Mouse (Mus musculus) lung, adult 18-20 months (tissue): Measurements from ENCODE around the gene Ube2e1.

Experiments
- DNase-seq, 2 experiments: peaks; one replicate each; pipeline ENCODE4 v3.0.0; 2022; ENCODE audit warnings: mixed read lengths in 2 of 2

The Ube2e1 gene

DNA sequence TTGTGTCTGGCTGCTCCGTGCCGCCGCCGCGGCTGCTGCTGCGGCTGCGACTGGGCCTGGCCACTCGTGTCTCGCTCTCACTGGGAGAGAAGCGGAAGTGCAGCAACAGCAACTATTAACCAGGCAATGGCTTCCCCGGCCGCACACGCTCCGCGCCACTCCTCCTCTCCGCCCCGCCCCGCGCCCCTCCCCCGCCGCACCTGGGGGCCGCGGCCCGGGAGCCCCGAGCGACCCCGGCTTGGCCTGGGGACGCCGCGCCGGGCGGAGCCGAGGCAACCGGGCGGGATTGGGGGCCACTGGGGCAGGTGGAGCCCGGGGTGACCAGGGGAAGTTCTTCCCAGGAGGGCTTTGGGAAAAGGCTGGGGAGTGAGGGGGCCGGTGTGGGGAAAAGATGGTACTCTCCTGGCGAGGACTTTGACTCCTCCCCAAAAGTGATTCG lies at the start of gene Ube2e1:
Gene Ube2e1, minus strand, starts transcription at position 167 of the 439 bp plus-strand sequence.
- peak; percentile 76 to 77 for DNase-seq

DNA sequence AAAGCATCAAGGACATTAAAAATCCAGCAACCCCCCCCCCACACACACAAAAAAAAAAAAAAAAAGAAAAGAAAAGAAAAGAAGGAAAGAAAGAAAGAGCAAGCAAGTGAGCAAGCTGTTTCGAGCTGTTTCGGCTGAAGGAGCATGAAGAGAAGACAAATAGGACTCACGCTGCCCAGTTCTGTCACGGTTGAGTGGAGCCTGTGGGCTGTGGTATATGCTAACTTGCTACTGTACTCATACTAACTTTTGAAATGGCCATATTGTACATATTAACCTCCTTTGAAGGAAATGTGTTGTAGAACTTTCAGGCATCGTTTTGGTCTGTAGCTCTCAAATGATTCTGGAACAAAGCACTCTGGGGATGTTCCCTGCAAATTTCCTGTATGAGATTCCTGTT lies 48.2 kb upstream of the Ube2e1 start:
- DNase-seq: no peak

DNA sequence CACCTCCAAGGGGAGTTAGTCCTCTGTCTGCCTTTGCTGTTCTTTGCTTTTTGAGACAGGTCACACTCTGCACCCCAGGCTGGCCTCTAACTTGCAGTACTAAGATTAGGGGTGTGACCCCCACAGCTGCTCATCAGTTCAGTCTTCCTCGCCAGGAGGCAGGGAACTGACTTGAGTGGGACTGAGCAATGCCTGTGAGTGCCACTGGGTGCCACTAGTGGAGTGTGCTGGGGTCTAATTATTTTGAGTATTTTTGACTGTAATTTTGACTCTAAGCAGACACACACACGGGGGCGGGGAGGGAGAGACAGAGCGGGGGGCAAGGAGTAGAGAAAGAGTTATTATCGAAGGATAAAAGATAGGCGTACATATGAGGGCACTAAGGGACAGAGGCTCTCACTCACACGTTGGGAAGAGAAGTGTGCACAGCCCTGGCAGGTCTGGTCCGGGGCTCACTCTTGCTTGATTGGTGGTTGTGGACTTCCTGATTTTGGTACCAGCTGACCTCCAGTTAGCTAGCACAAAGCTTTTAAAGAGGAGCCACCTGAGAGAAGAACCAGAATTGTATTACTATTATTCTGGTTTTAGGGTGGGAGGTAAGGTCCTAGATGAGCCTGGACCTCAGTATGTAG lies 46.4 kb upstream of the Ube2e1 start:
- DNase-seq: no peak

DNA sequence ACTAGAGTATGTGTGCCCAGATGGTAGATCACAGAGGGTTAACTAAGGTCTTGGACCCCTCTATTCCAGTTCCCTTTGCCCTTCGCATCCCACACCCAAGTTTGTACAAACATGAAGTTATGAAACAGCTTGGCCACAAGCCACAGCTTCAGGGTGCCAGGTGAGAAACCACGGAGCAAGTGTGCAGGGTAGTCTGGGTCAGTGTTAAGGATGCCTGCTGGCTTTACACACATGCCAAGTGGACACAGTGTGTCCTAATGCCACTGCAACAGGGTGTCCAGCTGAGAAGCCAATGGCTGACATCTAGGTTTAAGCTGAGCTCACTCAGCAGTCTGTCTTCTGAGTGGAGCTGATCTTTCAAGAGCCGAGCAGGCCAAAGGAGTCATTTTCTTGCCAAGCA lies 44.5 kb upstream of the Ube2e1 start:
- peak; percentile 70 to 79 for DNase-seq

DNA sequence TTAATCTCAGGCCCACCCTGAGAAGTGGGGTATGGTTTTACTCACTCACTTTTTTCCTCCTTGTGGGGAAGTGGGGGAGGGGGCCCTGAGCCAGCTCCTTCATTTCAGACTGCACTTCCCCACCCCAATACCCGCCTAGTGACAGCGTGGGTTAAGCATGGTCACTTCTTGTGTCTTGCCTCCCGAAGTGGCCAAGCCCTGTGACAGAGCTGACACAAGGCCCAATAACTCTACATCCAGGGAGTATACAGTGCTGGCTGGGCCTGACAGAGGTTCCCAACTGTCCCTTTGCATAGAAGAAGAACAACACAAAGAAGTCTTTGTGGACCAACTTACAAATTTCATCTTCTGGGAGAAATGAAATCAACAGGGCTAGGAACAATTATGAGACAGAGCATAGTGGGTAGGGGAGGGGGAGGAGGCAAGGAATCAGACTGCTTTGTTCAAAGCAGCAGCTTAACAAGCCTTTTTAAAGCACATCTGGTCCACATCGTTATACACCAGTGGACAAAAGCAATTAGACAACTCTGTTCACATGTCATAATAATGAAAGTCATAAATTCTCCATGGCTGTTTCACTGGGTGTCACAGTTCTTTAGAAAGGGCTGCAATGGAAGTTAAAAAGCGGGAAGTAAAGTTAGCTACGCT lies 42.2 kb upstream of the Ube2e1 start:
- DNase-seq: no peak

DNA sequence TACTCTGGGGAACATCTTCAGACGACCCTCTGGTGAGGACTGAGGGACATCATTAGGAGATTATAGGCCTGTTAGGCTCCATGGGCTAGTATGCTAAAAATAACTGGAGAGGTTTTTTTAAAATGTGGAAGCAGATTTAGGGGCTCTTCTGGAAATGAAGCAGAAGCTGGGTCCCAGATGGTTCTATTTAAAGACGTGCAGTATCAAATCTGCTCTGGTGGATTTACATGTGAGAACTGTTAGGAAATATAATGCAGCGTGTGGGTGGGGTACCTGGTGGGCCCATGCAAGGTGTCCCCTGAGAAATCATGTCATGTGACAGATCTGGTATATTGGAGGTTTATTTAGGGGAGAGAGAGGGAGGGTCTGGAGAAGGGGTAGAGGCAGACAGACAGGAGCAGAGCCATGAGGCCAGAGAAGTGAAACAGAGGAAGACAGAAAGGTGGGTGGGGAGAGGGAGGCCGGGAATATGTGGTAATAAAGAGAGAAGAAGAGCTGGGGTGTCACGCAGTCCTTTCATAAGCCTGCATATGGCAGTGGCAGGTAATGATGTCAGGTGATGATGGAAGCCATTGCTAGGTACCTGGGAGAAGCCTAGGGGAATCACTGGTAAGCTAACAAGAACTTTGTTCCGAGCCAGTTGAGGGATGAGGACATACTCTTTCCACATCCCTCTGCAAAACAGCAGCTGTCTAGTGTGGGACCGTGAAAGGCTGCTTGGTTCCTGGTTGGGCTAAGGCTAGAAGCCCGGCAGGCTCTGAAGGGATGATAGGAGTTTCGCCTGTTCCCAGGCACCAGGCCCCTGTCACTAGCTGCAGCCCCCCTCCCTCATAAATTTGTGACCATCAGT lies 41.3 kb upstream of the Ube2e1 start:
- DNase-seq: no peak

DNA sequence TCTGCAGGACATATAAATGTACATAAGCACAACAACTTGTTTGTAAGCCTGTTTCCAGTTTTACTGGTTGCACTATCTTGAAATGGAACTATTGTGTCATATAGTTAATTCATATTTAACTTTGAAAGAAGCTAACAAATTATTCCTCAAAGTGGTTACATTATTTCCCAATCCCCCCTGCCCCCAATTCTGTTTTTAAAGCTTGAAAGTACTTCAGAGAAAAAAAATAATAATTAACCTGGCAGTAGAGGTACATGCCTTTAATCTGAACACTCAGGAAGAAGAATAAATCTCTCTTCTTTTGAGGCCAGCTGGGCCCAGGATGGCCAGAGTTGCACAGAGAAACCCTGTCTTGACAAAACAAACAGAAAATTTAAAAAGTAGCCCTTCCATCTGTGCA lies 37.4 kb upstream of the Ube2e1 start:
- no peak for DNase-seq

DNA sequence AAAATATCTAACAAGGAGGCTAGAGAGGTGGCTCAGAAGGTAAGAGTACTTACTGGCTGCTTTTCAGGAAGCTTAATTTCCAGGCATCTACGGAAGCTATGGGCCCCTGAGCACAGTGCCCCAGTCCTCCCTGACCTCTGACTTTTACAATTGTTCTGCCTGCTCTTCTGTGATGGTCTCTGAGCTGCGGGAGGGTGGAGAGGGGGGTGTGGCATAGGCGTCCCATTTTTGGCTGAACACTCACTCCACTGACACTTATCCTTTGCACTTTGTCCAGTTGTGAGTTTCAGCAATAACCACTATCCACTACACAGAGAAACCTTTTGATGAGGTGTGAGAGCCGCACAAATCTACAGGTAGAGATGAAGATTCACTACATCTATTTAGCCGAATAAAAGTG lies 35.4 kb upstream of the Ube2e1 start:
- DNase-seq: no peak

DNA sequence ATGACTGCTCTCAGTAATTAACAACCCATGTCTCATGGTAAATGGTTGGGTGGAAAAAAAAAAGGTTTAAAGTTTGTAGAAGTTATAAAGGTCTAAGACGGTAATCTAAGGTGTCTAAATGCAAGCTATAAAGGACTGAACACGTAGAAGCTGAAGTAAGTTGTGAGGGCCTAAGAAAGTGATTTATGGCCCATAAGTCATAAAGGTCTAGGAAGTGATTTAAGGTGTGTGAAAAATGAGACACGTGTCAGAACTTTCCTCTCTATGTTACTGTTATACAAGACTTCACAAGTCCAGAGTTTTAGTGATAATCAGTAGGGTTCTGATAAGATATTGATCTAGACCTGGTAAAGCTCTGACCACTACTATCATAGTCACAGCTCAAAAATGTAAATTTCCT lies 32.7 kb upstream of the Ube2e1 start:
- DNase-seq: no peak

DNA sequence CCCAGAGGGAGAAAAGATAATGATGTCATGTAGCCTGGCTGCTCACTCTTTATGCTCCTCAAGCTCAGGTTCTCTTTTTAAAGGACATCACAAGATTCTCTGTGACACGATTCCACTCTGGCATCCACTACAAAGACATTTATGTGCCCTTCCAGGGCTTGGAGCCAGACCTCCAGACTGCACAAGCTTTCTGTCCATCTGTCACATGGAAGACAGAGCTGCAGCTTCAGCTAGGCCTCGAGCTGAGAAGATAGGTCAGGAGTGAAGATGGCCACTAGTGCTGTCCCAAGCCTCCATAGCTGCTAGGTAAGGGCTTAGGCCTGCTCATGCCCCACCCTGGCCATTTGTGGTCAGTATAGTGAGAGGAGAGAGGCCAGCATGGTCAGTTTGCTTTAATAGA lies 24.8 kb upstream of the Ube2e1 start:
- no peak for DNase-seq

DNA sequence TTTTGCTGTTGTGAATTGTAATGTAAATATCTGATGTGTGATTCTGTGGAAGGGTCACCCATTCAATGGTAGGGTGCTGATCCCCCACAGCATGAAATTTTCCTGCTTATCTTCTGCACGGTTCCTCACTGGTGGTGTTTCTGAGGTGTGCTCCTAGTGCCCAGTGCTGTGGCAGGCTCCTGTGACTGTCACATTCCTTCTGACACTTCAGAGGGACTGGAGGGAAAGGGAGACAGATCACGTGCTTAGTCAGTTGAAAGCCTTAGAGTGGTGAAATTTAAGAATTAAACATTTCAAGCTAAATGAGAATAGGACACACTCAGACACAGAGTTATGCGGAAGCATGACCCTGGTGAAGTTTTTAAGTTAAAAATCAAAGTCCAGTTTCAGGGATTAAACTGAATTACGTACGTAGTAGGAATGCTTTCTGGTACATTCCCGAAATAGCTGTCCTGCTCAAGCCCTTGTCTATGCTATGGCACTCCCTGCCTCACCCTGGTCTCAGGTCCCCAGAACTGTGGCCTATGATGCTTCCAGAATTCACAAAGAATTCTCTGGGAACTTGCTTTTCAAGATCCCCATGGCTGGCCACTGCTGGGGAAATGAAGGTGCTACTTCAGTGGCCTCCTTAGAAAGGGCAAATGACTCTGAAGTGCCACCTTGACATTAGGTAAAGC lies 24.0 kb upstream of the Ube2e1 start:
- peak; percentile 14 to 25 for DNase-seq

DNA sequence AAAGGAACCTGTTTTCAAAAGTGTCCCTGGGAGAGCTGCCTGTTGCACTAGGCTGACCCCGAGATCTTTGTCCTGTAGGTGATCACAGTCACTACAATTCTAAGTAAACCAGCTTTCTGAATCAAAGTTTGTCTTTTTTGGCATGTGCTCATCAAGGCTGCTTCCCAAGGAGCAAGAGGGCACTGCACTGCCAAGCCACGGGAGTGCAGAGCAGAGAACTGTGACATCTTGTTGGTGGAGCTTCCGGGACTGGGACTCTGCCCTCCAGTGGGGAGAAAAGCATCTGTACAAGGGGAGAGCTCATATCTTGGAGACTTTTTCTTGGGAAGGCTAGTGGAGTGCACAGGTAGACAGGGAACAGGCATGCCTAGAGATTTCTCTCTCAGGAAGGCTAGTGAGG lies 21.9 kb upstream of the Ube2e1 start:
- DNase-seq: no peak

DNA sequence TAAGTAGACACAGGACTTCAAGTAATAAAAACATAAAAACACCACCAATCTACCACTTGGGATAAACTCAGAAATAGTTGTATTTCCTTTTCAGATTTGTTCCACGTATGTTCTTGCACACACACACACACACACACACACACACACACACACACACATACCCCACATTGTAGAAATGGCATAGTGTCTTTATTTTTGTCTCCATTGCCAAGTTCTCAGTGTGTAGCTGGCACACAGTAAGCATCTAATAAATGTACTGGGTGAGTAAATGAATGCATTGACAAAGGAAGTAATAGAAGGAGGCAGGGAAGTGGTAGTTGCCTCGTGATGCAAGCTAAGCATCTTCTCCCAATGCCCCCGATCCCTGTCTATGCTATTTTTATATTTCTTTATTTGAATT lies 21.3 kb upstream of the Ube2e1 start:
- DNase-seq: no peak

DNA sequence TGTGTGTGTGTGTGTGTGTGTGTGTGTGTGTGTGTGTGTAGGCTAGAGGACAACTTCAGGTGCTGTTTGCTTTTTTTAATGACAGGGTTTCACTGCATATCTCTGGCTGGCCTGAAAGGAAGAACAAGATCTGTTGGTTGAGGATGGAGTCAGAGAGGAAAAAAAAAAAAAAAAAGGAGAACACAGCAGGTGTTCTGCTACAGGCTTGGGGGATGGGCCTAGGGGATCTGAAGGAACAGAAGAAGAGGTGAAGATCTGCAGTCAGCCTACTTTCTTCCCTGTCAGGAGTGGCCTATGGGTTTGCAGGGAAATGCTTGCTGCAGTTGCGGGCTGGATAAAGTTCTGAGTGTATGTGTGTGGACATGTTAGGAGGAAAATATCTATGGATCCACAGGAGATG lies 19.0 kb upstream of the Ube2e1 start:
- DNase-seq: no peak

DNA sequence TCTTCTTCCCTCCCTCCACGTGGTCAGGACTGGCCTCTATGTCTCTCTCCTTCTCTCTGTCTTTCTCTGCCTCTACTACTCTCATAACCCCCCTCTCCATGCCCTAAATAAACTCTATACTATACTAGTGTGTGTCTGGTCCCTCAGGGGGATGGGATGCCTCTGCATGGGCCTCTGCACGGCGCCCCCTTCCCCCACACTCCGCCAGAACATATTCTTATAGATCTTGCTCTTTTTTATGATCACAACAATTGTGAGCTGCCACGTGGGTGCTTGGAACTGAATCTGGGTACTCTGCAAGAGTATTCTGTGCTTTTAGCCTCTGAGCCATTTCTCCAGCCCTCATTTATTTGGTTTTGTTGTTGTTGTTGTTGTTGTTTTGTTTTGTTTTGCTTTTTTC lies 18.2 kb upstream of the Ube2e1 start:
- no peak for DNase-seq

DNA sequence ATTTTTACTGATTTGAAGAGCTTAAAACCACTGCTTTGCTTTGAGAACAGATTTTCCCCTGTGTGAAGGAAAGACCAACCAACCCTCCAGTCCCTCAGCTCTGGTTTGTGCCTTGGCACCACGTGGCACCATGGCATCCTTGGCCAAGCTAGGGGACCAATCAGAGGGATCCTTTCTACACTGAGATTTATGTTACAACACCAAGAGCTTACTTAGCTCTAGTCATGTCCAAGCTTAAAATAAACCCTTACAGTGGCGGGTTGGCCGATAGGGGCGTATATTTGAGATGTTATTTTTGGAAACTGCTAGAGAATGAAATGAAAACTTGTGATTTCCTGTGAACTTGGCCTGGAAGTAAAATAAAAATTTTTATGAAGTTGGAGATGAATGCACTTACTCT lies 11.9 kb upstream of the Ube2e1 start:
- DNase-seq: no peak

DNA sequence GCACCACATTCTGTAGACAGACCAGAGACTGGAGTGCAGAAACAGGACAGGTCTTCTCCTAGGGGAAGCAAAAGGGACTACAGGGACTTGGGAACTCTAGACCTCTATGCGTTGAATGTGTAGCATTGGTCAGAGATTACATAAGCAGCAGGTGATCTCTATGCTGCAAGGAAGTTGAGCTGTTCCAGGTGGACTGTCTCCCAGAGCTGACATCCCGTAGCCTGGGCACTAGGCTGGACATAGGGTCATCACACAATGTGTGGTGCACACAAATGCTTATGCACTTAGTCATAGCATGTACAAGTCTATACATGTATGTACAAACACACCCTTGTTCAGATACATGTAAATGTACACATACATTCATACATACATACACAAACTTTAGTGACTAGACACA lies 11.1 kb upstream of the Ube2e1 start:
- no peak for DNase-seq

DNA sequence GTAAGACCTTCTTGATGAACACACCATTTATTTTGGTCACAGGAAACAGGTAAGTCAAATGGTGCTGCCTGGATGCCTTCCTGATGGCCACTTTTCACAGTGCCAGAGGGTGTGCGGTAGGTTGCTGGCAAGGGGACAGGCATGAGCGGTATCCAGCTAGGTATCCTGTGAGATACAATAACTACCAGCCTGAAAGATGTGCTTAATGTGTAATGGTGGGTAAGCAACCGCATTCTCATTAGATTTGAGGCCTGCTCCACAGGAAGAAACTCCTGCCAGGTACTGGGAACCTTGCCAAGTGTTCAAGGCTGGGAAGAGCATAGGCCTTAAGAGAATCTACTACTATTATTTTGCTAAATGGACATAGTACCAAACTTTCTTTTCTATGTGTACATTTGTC lies 9.4 kb upstream of the Ube2e1 start:
- no peak for DNase-seq

DNA sequence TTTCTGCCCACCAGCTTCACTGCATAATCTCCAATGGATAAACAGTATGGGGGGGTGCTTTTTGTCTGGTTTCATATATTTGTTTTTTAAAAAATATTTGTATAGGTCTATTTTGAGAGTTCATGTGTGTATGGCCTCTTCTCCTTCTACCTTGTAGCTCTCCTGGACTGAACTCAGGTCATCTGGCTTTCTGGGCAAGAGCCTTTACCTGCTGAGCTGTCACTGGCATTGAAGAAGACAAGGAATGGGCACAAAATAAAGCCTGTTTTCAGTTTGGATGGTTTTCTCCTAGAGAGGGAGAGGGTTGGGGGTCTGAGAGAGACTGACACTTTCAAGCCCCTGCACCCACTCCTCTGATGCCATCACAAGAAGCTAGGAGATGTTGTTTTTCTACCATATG lies 4.4 kb upstream of the Ube2e1 start:
- DNase-seq: no peak

DNA sequence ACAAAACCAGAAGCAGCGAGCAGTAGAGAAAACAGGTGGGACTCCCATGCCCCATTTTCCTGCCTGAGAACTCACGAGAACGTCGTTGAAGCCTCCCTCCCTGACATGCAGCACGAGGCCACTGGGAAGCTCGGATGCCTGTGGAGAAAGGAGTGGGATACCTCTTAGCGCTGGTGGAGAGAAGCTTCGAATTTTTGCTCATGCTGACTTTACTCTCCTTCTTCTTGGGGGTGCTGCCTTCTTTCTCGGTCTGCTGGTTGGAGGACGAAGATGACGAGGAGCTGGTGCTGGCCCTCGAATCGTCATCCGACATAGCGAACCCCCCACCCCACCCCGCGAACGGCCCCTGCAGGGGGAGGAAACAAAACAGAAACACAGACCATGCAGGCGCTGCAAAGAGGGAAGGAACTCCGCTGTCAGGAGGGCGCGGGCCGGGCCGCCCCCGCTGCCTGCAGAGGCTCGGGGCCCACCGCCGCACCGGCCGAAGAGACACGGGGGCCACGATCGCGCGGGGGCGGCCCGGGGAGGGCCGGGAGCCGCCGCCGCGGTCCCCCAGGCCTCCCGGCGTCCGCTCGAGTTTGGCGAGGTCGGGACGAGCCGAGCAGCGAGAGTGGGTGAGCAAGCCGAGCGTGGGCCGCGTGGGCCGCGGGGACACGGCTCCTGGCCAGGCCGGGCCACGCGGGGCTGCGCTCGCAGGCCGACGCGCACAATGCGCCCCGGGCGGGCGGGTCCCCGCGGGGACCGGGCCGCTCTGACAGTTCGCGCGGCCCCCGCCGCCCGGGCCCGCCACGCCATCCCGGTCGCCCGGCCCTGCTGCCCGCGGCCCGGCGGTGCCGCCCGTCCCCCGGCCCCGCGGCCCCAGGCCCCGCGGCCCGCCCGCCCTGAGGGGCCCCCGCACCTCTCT lies 618 bp downstream of the Ube2e1 start:
- peak; percentile 16 to 31 for DNase-seq

DNA sequence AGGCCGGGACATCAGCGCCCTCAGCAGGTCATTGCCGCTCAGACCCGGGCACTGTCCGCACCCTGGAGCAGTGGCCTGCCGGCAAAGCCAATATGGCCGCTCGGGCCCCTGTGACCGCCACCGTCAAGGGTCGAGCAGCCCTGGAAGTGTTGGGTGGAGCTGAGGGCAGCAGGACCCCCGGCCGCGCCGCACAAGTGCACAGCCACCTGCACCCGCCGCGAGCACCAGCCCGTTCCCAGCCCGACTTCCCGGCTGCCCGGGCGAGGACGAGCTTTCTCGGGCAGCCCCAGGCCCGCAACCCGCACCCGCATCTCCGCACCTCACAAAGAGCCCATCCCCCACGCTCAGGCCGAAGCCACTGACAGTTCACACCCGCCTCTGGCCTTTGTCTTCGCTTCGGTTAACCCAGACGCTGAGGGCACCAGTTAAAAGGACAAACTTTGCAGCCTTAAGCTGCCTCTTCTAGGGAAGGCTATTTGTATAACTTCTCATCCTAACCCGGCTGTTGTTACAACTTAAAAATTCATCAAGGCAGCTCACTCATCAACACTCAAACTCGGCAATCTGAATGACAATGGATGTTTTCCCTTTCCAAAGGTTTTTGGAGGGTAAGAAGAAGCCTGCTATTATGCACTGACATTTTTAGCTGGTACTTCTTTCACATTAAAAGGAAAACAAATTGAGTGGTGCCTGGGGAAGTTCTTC lies 4.5 kb downstream of the Ube2e1 start:
- peak; percentile 12 to 23 for DNase-seq
